Mouse (Mus musculus) forebrain, postnatal 0 days (tissue): ENCODE data around the gene Ptprm. TPM values are rescaled to one million over a fixed set of nuclear protein-coding genes. Genes with fewer than 3 reads are reported as not detected.
A peak's percentile ranks its signal among the peaks of the same experiment; 100 is the strongest.

Experiments used
- ATAC-seq: fragments of 200-750 bp; cut with Nextera tagmentation; 2 replicates; pipeline ENCODE4 v1.8.0; 2017; ENCODE audit warnings: mild to moderate bottlenecking, moderate library complexity
- DNase-seq: peaks from one replicate; pipeline ENCODE4 v3.0.0-alpha.2; 2015
- H3K27ac ChIP-seq: fragments of 300-500 bp; sonication (generic); 2 replicates; pipeline ENCODE4 v1.5.1; 2014; ENCODE audit warnings: low read depth, mild to moderate bottlenecking, antibody characterized with exemption, low read length, moderate library complexity, mixed read lengths
- H3K27me3 ChIP-seq: fragments of 300-500 bp; sonication (generic); 2 replicates; pipeline ENCODE4 v1.6.1; 2014; ENCODE audit warnings: mild to moderate bottlenecking, low read length, mixed read lengths; ENCODE audit not compliant: insufficient read depth
- H3K36me3 ChIP-seq: fragments of 300-500 bp; sonication (generic); 2 replicates; pipeline ENCODE4 v1.6.1; 2014; ENCODE audit warnings: mild to moderate bottlenecking, moderate library complexity; ENCODE audit not compliant: insufficient read depth
- H3K4me1 ChIP-seq: fragments of 300-500 bp; sonication (generic); 2 replicates; pipeline ENCODE4 v1.6.1; 2014; ENCODE audit warnings: antibody characterized with exemption; ENCODE audit not compliant: insufficient read depth
- H3K4me2 ChIP-seq: fragments of 300-500 bp; sonication (generic); 2 replicates; pipeline ENCODE4 v1.6.1; 2014; ENCODE audit warnings: low read depth, mild to moderate bottlenecking, moderate library complexity
- H3K4me3 ChIP-seq: fragments of 300-500 bp; sonication (generic); 2 replicates; pipeline ENCODE4 v1.5.1; 2014; ENCODE audit warnings: low read depth, low read length, mixed read lengths
- H3K9ac ChIP-seq: fragments of 300-500 bp; sonication (generic); 2 replicates; pipeline ENCODE4 v1.6.1; 2014; ENCODE audit warnings: mild to moderate bottlenecking
- H3K9me3 ChIP-seq: fragments of 300-500 bp; sonication (generic); 2 replicates; pipeline ENCODE4 v1.6.1; 2016; ENCODE audit warnings: low read length
- CTCF ChIP-seq: sonication (generic); IDR thresholded peaks from 2 replicates; pipeline ENCODE4 v1.5.1; 2016; ENCODE audit warnings: antibody characterized with exemption, control low read depth, low read depth
- WGBS: fragments of 180-500 bp; shearing (Covaris S2); extraction: QIAGEN DNeasy Blood & Tissue Kit; methylation state at CpG from one replicate; pipeline ENCODE4 v1.1.7; 2014; 5-methylcytosine and 5-hydroxymethylcytosine counted together
- polyA plus RNA-seq: library from polyadenylated mRNA; unstranded; fragments of >200 nt; fragmentation: Nextera tagmentation; extraction: Ambion mirVana; gene quantifications from 2 replicates; pipeline ENCODE4 v1.2.1, GENCODE M21; 2015
- total RNA-seq: library from RNA; depleted of rRNA; stranded (reverse); fragments of >200 nt; gene quantifications from 2 replicates; pipeline ENCODE4 v1.2.3, GENCODE M21; 2014

The Ptprm gene
- total and polyA plus RNA-seq, 2 experiments from 2014 or later, result 12.9 to 33.2 TPM

DNA sequence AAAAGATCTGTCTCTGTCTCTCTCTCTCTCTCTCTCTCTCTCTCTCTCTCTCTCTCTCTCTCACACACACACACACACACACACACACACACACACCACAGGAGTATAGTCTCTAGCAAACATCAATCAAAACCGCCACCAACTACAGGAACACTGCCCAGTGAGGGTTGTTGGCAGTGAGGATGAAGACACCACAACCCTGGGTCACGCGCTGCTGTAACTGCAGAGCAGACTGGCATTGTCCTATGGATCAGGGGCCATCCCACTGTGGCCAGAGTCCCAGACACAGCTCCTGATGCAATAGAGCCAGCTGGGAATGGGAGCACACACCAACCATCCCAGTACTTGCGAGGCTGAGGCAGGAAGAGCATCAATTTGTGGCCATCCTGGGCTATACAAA is 220.0 kb downstream of the Ptprm start:
- H3K36me3 ChIP-seq, result no peaks in the 10 kb centered on the region
- no peak for TF ChIP-seq CTCF
- 82% methylated on average over 4 of the region's 4 CpGs for WGBS

DNA sequence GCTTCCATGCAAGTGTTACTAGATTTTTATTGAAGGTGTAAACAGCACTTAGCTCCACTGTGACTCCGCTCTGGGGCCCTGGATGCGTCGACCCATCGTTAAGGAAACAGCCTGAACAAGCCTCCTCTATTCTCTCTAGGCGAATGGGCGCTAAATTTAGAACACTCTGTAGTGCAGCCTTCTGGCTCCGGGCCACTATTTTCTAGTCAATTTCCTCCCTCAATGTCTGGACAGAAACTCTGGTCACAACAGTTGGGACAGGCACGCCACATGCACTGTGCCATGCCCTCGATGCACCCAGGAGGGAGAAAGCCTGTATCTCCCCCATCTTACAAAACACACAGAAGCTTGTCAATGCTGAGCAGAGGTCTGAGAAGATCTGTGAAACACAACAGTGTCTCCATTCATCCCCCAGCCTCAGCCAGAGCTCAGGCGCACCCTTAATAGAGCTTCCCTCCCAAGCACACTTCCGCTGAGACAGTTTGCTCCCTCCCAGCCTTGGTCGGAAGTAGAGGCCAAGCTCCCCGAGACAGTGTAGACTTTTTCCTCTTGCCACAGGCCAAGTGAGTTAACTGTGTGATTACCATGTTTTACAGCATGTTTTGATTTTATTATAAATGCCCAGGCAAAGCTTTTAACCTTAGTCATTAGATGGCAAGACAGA is 220.7 kb downstream of the Ptprm start:
- Histone ChIP-seq H3K4me3 (no peak overlapping the region), H3K4me2 (no peak overlapping the region), H3K9me3 (no peaks in the 10 kb centered on the region), H3K4me1 (peaks cover 13% of the 10 kb centered on the region), H3K36me3 (no peaks in the 10 kb centered on the region), H3K27ac (no peak overlapping the region), H3K27me3 (0 out of 2 replicates have a peak, but pooled peaks cover 5% of the 10 kb centered on the region), H3K9ac (no peak overlapping the region)
- no peak for TF ChIP-seq CTCF
- DNase-seq (peak; percentile 65), ATAC-seq (peak; percentile 83)
- WGBS, result 25% methylated on average over 13 of the region's 13 CpGs

More for the DNA sequence above, 220.0 kb downstream of the Ptprm start:
- Histone ChIP-seq H3K4me3 (no peak overlapping the region), H3K9me3 (no peaks in the 10 kb centered on the region), H3K4me1 (peaks cover 13% of the 10 kb centered on the region), H3K9ac (no peak overlapping the region), H3K4me2 (no peak overlapping the region), H3K27ac (no peak overlapping the region), H3K27me3 (0 out of 2 replicates have a peak, but pooled peaks cover 5% of the 10 kb centered on the region)
- DNase-seq (no peak), ATAC-seq (no peak)

DNA sequence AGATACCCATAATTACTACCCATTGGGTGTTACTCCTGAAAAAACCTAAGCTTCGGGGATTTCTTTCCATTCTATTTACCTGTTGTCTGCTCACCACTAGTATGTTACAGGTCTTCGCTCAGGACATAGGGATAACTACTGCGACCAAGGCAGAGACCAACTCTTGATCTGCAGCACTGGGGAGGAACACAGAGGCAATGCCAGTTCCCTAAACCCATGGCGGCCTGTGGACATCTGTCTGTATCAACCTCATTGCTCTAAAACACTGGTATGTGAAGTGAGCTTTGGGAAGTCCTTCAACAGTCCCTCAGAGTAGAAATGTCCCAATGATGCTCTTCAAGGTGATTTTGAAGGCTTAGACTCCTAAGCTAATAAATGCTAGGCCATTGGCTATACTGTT is 221.2 kb downstream of the Ptprm start:
- Histone ChIP-seq H3K9me3 (no peaks in the 10 kb centered on the region), H3K27me3 (0 out of 2 replicates have a peak, but pooled peaks cover 5% of the 10 kb centered on the region), H3K4me3 (no peak overlapping the region), H3K4me1 (peaks cover 13% of the 10 kb centered on the region), H3K36me3 (no peaks in the 10 kb centered on the region), H3K9ac (no peak overlapping the region), H3K27ac (no peak overlapping the region), H3K4me2 (no peak overlapping the region)
- 96% methylated on average over 4 of the region's 4 CpGs for WGBS
- no peak for TF ChIP-seq CTCF
- ATAC-seq (no peak), DNase-seq (no peak)

DNA sequence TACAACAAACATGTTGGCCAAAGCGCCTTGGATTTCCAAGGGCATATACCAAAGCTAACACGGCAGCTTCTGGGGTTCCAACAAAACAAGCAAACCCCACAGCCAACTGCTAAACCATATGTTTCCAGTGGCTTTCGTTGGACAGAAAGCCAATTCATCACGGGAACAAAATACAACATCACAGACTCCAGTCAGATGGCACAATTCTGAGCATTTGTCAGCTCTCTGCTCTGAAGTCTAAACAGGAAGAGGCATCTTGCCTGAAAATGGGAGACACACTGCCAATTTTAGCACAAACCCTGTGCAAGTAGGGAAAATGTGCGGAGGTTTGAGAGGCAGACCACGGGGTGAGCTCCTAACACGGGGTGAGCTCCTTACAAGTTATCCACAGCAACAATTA is 226.7 kb downstream of the Ptprm start:
- no peaks in the 10 kb centered on the region for H3K36me3 ChIP-seq
- DNase-seq (peak; percentile 81), ATAC-seq (peak; percentile 81)
- H3K27ac ChIP-seq, result no peak overlapping the region
- peaks cover 7% of the 10 kb centered on the region for H3K27me3 ChIP-seq
- H3K4me2 ChIP-seq, result no peak overlapping the region
- 44% methylated on average over 7 of the region's 7 CpGs for WGBS
- H3K4me3 ChIP-seq, result no peak overlapping the region
- TF ChIP-seq CTCF, result no peak
- H3K9ac ChIP-seq, result no peak overlapping the region
- H3K4me1 ChIP-seq, result no peaks in the 10 kb centered on the region
- no peaks in the 10 kb centered on the region for H3K9me3 ChIP-seq

DNA sequence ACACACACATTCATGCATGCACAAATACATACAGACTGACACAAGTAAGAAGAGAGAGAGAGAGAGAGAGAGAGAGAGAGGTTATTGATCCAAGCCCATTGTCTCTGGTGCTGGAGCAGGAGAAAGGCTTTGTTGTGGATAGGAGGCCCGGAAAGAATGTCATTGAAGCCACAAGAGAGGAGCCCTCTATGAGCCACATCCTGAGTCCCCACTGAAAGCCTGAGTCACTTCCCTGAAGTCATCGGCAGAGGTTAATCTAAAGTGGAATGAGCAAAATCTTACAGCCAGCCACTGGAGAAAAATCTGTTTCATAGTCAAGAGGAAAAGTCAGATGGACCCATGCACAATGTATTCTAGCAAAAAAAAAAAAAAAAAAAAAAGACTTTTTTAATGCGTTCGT is 228.7 kb downstream of the Ptprm start:
- no peaks in the 10 kb centered on the region for H3K9me3 ChIP-seq
- TF ChIP-seq CTCF, result no peak
- H3K27me3 ChIP-seq, result peaks cover 5% of the 10 kb centered on the region
- DNase-seq (no peak), ATAC-seq (no peak)
- no peaks in the 10 kb centered on the region for H3K4me1 ChIP-seq
- no peak overlapping the region for H3K27ac ChIP-seq
- 63% methylated on average over 4 of the region's 4 CpGs for WGBS
- no peak overlapping the region for H3K4me2 ChIP-seq
- H3K9ac ChIP-seq, result no peak overlapping the region
- H3K4me3 ChIP-seq, result no peak overlapping the region
- no peaks in the 10 kb centered on the region for H3K36me3 ChIP-seq

DNA sequence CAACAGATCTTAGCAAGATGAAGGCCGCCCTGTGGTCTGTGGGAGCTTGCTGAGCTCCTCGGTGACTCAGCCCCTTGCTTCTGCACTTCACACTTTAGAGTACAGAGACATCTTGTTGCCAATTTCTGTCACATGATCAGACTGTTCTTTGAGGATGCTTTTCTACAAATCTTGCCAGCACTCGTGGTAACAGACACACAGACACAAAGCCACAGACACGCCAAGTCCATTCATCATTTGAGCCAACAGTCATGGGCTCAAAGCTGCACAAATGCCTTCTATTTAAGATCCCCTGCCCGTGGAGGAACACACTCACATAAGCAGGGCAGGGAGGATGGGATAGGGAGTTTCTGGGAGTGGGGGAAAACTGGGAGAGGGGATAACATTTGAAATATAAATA is 230.0 kb downstream of the Ptprm start:
- no peaks in the 10 kb centered on the region for H3K9me3 ChIP-seq
- H3K4me2 ChIP-seq, result no peak overlapping the region
- H3K4me1 ChIP-seq, result no peaks in the 10 kb centered on the region
- peak; percentile 21 for ATAC-seq
- H3K27me3 ChIP-seq, result peaks cover 5% of the 10 kb centered on the region
- WGBS, result 45% methylated on average over 5 of the region's 5 CpGs
- no peak overlapping the region for H3K4me3 ChIP-seq
- no peak overlapping the region for H3K9ac ChIP-seq
- TF ChIP-seq CTCF, result no peak
- no peak overlapping the region for H3K27ac ChIP-seq
- DNase-seq, result peak; percentile 31
- H3K36me3 ChIP-seq, result no peaks in the 10 kb centered on the region

DNA sequence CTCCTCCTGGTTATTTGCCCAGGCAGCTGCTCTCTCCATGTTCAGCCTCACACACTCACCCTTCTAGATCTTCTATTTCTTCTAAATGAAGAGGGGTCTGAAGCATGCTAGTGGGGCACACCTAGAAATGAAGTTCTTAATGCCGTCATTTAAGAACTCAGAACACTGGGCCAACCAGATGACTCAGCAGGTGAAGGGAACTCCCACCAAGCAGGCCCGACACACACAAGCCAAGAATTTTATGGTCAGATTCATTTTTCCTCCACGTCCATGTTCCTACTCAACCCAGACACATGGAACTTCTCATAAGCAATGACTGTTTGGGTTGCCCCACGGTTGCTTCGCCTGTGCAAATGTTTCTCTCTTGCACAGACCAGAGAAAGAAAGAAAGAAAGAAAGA is 230.5 kb downstream of the Ptprm start:
- no peak overlapping the region for H3K4me2 ChIP-seq
- no peaks in the 10 kb centered on the region for H3K4me1 ChIP-seq
- no peak overlapping the region for H3K4me3 ChIP-seq
- TF ChIP-seq CTCF, result no peak
- DNase-seq, result no peak
- H3K9me3 ChIP-seq, result no peaks in the 10 kb centered on the region
- no peak for ATAC-seq
- WGBS, result 84% methylated on average over 5 of the region's 5 CpGs
- H3K36me3 ChIP-seq, result no peaks in the 10 kb centered on the region
- no peak overlapping the region for H3K27ac ChIP-seq
- H3K9ac ChIP-seq, result no peak overlapping the region
- H3K27me3 ChIP-seq, result peaks cover 5% of the 10 kb centered on the region
